Mouse (Mus musculus): ENCODE results near the gene Ifnk.

The Ifnk gene

GRCm38 (mm10) chr4:35133411-35133810, 18.4 kb upstream of the Ifnk start:
- CTCF ChIA-PET = interaction anchor here in 1 of 4 experiments (0.6 kb wide), 1 partner anchor 84 kb away, joined by 3 read pairs; no protein-coding TSS in a partner anchor
- POLR2A ChIA-PET = interaction anchor here in 2 of 4 experiments (0.6 to 0.7 kb wide), 2 partner anchors 1031 to 1102 kb away, joined by 3 to 4 read pairs; no protein-coding TSS in a partner anchor

GRCm38 (mm10) chr4:35134846-35135611, 16.8 kb upstream of the Ifnk start:
- POLR2A ChIA-PET = interaction anchor here in 2 of 4 experiments (0.6 to 1.2 kb wide), 5 partner anchors 12 to 208 kb away, joined by 3 to 4 read pairs (median 3); partner anchors contain the start of gene Mob3b (in 1 of the 2)
- CTCF ChIA-PET = no interaction called here

DNA sequence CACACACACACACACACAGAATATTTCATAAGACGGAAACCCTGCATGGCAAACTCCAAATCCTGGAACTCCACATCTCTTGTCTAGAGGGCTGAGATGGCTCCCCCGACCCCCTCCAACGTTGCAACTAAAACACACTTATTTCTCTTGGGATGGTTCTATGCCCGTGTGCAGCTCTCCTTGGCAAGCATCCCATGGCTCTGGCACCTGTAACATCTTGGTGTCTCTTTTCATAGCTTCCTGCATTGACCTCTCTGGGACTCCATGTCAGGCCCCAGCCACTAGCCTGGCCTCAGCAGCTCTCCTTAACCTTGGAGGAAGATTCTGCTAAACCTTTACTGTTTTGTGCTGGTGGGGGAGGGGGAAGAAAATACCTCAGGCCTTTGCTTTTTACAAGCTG, 16.1 kb upstream of the Ifnk start:
- CTCF ChIA-PET = no interaction called here

DNA sequence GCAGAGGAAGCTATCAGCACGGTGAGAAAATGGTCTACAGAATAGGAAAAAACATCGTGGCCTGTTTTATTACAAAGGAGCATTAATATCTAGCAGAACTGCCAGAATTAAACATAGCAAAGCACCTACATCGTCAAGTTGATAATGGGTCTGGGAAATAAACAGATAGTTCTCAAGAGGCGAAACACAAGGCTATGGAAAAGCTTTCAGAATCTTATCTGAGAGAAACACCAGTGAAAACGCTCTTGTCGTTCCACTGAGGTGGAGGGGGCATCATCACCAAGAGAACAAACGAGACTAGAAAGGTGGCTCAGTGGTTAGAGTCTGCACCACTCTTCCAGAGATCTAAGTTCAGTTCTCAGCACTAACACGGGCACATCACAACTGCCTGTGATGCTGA, 14.9 kb upstream of the Ifnk start:
- CTCF ChIA-PET = no interaction called here
- POLR2A ChIA-PET = interaction anchor here in 2 of 4 experiments (0.7 to 1.8 kb wide), 5 partner anchors 9 to 359 kb away, joined by 3 to 4 read pairs (median 4); no protein-coding TSS in a partner anchor

More for the DNA sequence above, 16.1 kb upstream of the Ifnk start:
- POLR2A ChIA-PET = interaction anchor here in 2 of 4 experiments (0.6 to 1.8 kb wide), 8 partner anchors 11 to 262 kb away, joined by 3 to 10 read pairs (median 3); partner anchors contain the start of gene Mob3b (in 1 of the 2)

GRCm38 (mm10) chr4:35138077-35138476, 13.8 kb upstream of the Ifnk start:
- ChIA-PET POLR2A (interaction anchor here in 2 of 4 experiments (0.5 to 1.6 kb wide), 2 partner anchors 10 to 873 kb away, joined by 3 to 7 read pairs; no protein-coding TSS in a partner anchor), CTCF (interaction anchor here in 1 of 4 experiments (0.6 kb wide), 1 partner anchor 15 kb away, joined by 3 read pairs; no protein-coding TSS in a partner anchor)

- POLR2A ChIA-PET = interaction anchor here in 1 of 4 experiments (0.6 kb wide), 1 partner anchor 113 kb away, joined by 3 read pairs; no protein-coding TSS in a partner anchor
- CTCF ChIA-PET = no interaction called here
Observed at GRCm38 (mm10) chr4:35140317-35140716, 11.5 kb upstream of the Ifnk start.

DNA sequence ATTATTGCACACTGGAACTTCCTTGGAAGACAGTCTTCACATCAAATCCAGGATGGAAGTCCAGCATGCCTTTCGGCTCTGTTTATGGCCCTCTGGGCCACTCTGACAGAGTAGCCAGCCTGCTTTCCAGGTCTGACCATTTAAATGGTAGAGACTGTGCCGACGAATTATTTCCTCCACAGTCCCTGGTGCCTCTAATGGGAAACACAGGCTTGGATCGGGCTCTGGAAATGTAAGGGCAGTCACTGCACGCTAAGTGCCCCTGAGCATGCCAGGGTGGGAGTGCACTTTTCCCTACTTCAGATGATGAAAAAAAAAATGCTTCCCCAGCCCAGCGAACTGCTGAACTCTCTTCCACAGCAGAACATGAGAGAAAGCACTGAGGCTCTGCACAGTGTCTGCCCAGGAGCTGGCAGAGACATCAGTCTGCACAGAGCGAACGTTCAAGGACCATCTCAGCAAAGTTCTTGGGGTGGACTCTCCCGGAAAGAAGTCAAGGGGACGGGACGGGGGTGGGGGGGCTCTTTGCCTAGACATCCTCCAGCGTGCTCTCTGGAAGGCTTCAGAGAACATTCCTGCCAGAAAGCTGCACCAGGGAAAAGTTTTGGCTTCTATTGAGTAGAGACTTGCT, 8.3 kb upstream of the Ifnk start:
- ChIA-PET POLR2A (interaction anchor here in 1 of 4 experiments (1.5 kb wide), 1 partner anchor 14 kb away, joined by 3 read pairs; the partner anchor contains the start of gene Mob3b), CTCF (no interaction called here)

- ChIA-PET CTCF (no interaction called here), POLR2A (interaction anchor here in 2 of 4 experiments (0.8 to 1.6 kb wide), 4 partner anchors 9 to 12 kb away, joined by 3 to 4 read pairs (median 3); partner anchors contain the start of gene Mob3b (in 2 of the 2))
Observed at GRCm38 (mm10) chr4:35145726-35146125, 6.1 kb upstream of the Ifnk start.

DNA sequence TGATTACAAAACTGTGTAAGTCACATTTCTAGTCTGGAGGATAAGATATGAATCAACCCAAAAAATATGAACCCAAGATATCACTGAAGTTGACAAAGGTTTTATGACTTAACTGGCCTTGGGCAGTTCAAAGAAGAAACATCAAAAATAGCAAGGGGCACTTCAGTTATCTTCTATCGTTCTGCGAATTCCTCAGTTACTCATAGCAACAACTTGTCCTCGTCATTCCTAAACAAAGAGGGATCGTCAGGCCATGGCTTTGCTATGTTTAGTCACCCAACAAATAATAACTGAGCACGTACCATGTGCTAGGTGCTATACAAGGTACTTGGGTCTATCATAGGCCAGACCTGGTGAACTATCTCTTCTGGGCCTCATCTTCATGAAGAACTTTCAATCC, 5.3 kb upstream of the Ifnk start:
- ChIA-PET POLR2A (interaction anchor here in 1 of 4 experiments (1.3 to 1.4 kb wide), 2 partner anchors 10 kb away, joined by 3 to 4 read pairs; partner anchors contain the start of gene Mob3b), CTCF (interaction anchor here in 1 of 4 experiments (0.6 kb wide), 1 partner anchor 453 kb away, joined by 3 read pairs; no protein-coding TSS in a partner anchor)

DNA sequence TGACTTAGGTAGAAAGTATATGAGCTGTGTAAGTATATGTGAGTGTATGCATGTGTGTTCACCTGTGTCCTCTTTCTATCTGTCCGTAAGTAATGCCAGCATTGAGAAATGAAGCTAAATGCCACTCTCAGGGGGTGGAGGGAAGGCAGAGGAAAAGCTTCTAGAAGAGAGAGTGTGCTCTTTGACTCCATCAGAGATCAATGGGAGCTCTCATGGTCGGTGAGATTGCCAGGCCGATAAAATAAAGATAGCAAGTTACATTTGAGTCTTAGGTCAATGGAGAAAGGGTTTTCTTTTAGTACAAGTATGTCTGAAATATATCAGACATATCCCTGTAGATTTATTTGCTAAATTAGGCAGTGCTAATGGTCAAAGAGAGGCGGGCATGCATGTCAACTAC, 3.5 kb upstream of the Ifnk start:
- POLR2A ChIA-PET = interaction anchor here in 1 of 4 experiments (1.2 kb wide), 1 partner anchor 9 kb away, joined by 3 read pairs; the partner anchor contains the start of gene Mob3b
- CTCF ChIA-PET = interaction anchor here in 1 of 4 experiments (1.1 kb wide), 1 partner anchor 9 kb away, joined by 3 read pairs; the partner anchor contains the start of gene Mob3b

DNA sequence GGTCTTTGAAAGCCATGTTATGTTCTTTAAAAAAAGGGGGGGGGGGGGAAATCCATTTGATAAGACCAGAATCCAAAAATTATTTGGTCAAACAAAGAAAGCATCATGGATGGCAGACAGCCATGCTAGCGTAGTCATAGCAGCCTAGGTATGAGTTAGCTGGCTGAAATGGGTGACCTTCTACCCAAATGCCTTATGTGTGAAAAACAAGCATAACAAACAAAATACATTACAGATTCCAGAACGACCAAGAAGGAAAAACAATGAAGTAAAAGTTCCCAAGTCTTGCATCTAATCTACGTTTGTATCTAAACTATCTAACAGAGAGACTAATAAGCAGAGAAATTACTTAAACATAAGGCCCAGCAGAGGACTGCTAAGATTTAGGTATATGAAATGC, 1.1 kb upstream of the Ifnk start:
- POLR2A ChIA-PET = interaction anchor here in 1 of 4 experiments (0.7 kb wide), 2 partner anchors 155 to 685 kb away, joined by 4 to 9 read pairs; no protein-coding TSS in a partner anchor
- CTCF ChIA-PET = no interaction called here

GRCm38 (mm10) chr4:35154051-35154450, 2.2 kb downstream of the Ifnk start:
- POLR2A ChIA-PET = interaction anchor here in 1 of 4 experiments (0.7 to 1.6 kb wide), 3 partner anchors 12 to 31 kb away, joined by 3 read pairs; no protein-coding TSS in a partner anchor
- CTCF ChIA-PET = no interaction called here

DNA sequence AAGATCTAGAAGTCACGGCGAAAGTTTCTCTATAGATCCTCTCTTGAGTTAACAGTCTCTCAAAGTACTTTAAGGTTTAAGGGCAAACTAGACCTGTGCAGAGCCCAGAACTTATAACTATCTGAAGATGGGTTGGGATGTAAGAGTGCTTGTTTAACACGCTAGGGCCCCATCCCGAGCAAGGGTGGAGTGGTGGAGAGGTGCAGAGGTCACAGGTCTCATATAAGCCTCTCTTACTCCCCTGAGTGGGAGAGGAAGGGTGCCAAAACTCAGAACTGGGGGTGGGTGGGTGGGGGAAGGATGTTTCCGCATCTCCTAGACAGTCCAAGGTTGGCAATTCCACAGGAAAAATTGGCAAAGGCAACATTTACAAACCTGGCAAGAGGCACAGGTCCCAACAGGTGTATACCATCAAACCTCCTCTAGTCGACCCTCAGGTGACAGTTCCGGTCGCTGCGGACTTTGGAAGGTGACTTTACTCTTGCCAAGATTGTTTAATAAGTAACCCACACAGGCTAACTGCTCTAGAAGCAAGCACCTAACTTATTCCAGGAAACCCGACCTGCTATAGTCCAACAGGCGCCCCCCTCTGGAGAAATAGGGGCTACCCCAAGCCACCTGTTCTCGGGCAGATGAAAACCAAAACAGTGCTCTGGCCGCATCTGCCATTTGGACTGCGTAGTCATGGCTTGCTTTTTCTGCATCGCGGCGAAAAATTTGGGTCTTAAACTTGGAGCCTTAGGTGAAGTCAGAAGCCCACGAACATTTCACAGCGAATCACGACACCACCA, 3.5 kb downstream of the Ifnk start:
- ChIA-PET CTCF (interaction anchor here in 1 of 4 experiments (0.6 to 0.9 kb wide), 3 partner anchors 47 to 68 kb away, joined by 3 read pairs; no protein-coding TSS in a partner anchor), POLR2A (interaction anchor here in 2 of 4 experiments (0.7 to 1.6 kb wide), 5 partner anchors 11 to 55 kb away, joined by 3 to 4 read pairs (median 3); no protein-coding TSS in a partner anchor)

GRCm38 (mm10) chr4:35156149-35156611, 4.3 kb downstream of the Ifnk start:
- ChIA-PET POLR2A (interaction anchor here in 2 of 4 experiments (0.7 to 1.2 kb wide), 4 partner anchors 20 to 56 kb away, joined by 3 to 4 read pairs (median 3); no protein-coding TSS in a partner anchor), CTCF (interaction anchor here in 1 of 4 experiments (0.7 to 1.4 kb wide), 3 partner anchors 32 to 48 kb away, joined by 3 read pairs; no protein-coding TSS in a partner anchor)

DNA sequence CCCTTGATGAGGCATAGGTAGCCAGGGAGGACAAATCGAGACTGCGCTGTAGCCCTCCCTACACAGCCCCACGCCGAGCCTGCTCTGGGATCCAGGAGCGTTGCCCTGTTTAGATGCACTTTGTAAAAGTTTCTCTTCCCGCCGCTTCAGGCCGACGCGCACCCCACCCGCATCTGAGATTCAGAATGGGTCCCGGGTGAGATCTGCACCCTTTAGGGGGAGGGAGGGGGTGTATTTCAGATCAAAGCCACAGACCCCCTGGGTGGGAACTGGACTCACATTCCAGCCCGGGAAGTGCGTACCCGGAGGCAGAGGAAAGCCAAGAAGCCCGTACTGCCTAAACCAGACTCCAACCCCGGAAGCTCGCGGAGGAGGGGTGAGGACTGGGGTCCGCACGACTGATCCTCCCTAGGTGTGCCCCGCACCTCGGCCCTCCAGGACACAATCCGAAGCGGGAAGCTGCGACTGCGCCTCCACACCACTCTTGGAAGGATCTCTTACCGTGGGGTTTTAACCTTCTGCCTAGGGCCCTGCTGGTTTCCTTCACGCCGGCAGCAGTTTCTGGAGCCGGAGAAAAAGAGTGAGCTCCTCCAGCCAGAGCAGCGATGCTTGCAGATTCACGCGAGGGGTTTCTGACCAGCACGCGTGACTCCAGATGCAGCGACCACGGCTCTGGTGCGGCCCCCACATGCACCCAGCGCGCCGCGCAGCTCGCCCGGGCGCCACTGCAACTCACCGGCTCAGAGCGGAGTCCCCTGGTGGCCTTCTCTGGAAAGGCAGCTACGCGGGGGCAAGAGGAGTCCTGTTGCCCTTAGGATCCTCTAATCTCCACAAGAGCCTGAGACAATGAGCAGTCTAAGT, 5.1 kb downstream of the Ifnk start, which contains the start of gene Mob3b:
TSS of gene Mob3b (minus strand) at position 734 of the 861 bp plus-strand sequence.
- ChIA-PET POLR2A (interaction anchor here (0.5 to 1.8 kb wide), 34 partner anchors 8 to 1252 kb away, joined by 3 to 9 read pairs (median 3); partner anchors contain the start of gene C9orf72 (in 1 of the 4)), CTCF (interaction anchor here (0.5 to 1.7 kb wide), 29 partner anchors 8 to 477 kb away, joined by 3 to 8 read pairs (median 4); no protein-coding TSS in a partner anchor)

GRCm38 (mm10) chr4:35157815-35158214, 6.0 kb downstream of the Ifnk start:
- POLR2A ChIA-PET = interaction anchor here (0.6 to 1.8 kb wide), 30 partner anchors 8 to 278 kb away, joined by 3 to 9 read pairs (median 3); partner anchors contain the start of genes C9orf72 (in 1 of the 4) and Zfp292 (in 1 of the 4)
- CTCF ChIA-PET = interaction anchor here in 3 of 4 experiments (0.5 to 1.7 kb wide), 22 partner anchors 10 to 615 kb away, joined by 3 to 8 read pairs (median 5); no protein-coding TSS in a partner anchor

Measured in embryonic stem cell, embryonic (primary cell).